Mouse (Mus musculus): ENCODE results near the gene Suz12.

Suz12 gene

GRCm38 (mm10) chr11:80075608-80076277, 82.8 kb downstream of the Suz12 start:
- no peak for ATAC-seq (ENCODE audit: low TSS enrichment)

GRCm38 (mm10) chr11:80077784-80078545, 85.1 kb downstream of the Suz12 start:
- no peak for ATAC-seq (ENCODE audit: low TSS enrichment)

- no peak for ATAC-seq (ENCODE audit: low TSS enrichment)
These were observed 85.9 kb downstream of the Suz12 start for GRCm38 (mm10) chr11:80078831-80079230.

GRCm38 (mm10) chr11:80079751-80080150, 86.8 kb downstream of the Suz12 start:
- ATAC-seq (ENCODE audit: low TSS enrichment): no peak

GRCm38 (mm10) chr11:80080381-80080825, 87.5 kb downstream of the Suz12 start:
- peak; percentile 24 for ATAC-seq (ENCODE audit: low TSS enrichment)

- peak; percentile 85 for ATAC-seq (ENCODE audit: low TSS enrichment)
These were observed 88.2 kb downstream of the Suz12 start, which contains the start of gene Crlf3 for GRCm38 (mm10) chr11:80080826-80081728. Gene Crlf3, minus strand, starts transcription at chr11:80080991.

- no peak for ATAC-seq (ENCODE audit: low TSS enrichment)
These were observed 88.9 kb downstream of the Suz12 start for GRCm38 (mm10) chr11:80081786-80082319.
